20 mouse cellular contexts compared by ENCODE assay signal in the genomic region with DNA sequence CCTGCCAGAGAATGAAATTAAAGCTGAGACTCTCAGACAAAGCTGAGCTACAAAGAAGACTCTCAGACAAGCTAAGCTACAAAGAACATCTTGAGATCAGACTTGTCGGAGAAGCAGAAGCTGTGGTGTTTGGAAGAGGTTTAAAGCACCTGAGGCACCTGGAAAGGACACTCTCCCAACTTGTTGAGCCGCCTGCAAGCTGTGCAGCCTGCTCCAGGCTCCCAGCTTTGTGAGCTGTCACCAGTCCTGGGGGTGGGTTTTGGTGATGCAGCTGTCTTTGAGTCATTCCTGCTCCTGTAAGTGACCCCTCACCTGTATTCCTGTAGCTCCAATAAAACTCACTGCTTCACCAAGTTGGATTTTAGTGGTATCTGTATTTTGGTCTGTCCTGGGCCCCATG.
"Had no signal": no experiment of that assay in that cellular context is flagged by ENCODE, and none has a peak within 500 bp of the region (broad histone marks: within the 10 kb centered on the region; RNA-seq: fewer than 3 reads in every experiment).

No protein-coding gene starts in this region.

- H3K27me3 ChIP-seq: intestine, embryonic 15.5 days; limb, embryonic 12.5 days; limb, embryonic 15.5 days; lung, embryonic 15.5 days; midbrain, embryonic 13.5 days; neural tube, embryonic 13.5 days had no signal

- H3K4me1 ChIP-seq: intestine, embryonic 15.5 days; limb, embryonic 12.5 days; limb, embryonic 15.5 days; megakaryocyte, embryonic 14.5 days; midbrain, embryonic 10.5 days; midbrain, embryonic 13.5 days had no signal

- H3K27ac ChIP-seq: intestine, embryonic 15.5 days; limb, embryonic 12.5 days; limb, embryonic 15.5 days; lung, embryonic 15.5 days; midbrain, embryonic 10.5 days; midbrain, embryonic 13.5 days; neural tube, embryonic 13.5 days had no signal

- H3K9me3 ChIP-seq: intestine, embryonic 15.5 days; limb, embryonic 12.5 days; limb, embryonic 15.5 days; lung, embryonic 15.5 days; megakaryocyte, embryonic 14.5 days; midbrain, embryonic 10.5 days; midbrain, embryonic 13.5 days; neural tube, embryonic 13.5 days had no signal

- H3K4me2 ChIP-seq: intestine, embryonic 15.5 days; limb, embryonic 12.5 days; limb, embryonic 15.5 days; lung, embryonic 15.5 days; midbrain, embryonic 13.5 days; neural tube, embryonic 13.5 days had no signal

- H3K4me3 ChIP-seq: intestine, embryonic 15.5 days; limb, embryonic 12.5 days; limb, embryonic 15.5 days; lung, embryonic 15.5 days; megakaryocyte, embryonic 14.5 days; midbrain, embryonic 10.5 days; midbrain, embryonic 13.5 days; myocyte; neural tube, embryonic 13.5 days had no signal

- ATAC-seq: intestine, embryonic 15.5 days; midbrain, embryonic 13.5 days; midbrain, embryonic 16.5 days had no signal

- DNase-seq: kidney, adult 18-20 months; kidney, adult 9 months; kidney, postnatal 14 days; kidney, postnatal 4 days; lung, adult 18-20 months; lung, postnatal 10 days; lung, postnatal 36 days; retina, postnatal 1 day; thymus, adult 18-20 months; thymus, postnatal 36 days had no signal

- H3K36me3 ChIP-seq: intestine, embryonic 15.5 days had no signal

- H3K9ac ChIP-seq: intestine, embryonic 15.5 days; limb, embryonic 12.5 days; limb, embryonic 15.5 days; lung, embryonic 15.5 days; midbrain, embryonic 13.5 days; neural tube, embryonic 13.5 days had no signal
